Mouse (Mus musculus) midbrain, embryonic 15.5 days (tissue): ENCODE data around the gene Slc26a8. TPM values are rescaled to one million over a fixed set of nuclear protein-coding genes. Genes with fewer than 3 reads are reported as not detected.

Source experiments
- ATAC-seq: fragments of 200-750 bp; cut with Nextera tagmentation; replicated peaks from 2 replicates; pipeline ENCODE4 v1.8.0; 2017; ENCODE audit warnings: moderate TSS enrichment
- H3K27ac ChIP-seq: fragments of 300-500 bp; sonication (generic); 2 replicates; pipeline ENCODE4 v1.5.1; 2015; ENCODE audit warnings: mild to moderate bottlenecking, inconsistent platforms
- H3K27me3 ChIP-seq: fragments of 300-500 bp; sonication (generic); replicated peaks from 2 replicates; pipeline ENCODE4 v1.6.1; 2015; ENCODE audit warnings: inconsistent platforms
- H3K36me3 ChIP-seq: fragments of 300-500 bp; sonication (generic); replicated peaks from 2 replicates; pipeline ENCODE4 v1.6.1; 2015; ENCODE audit warnings: inconsistent platforms
- H3K4me1 ChIP-seq: fragments of 300-500 bp; sonication (generic); 2 replicates; pipeline ENCODE4 v1.6.1; 2015; ENCODE audit warnings: inconsistent platforms
- H3K4me2 ChIP-seq: fragments of 300-500 bp; sonication (generic); 2 replicates; pipeline ENCODE4 v1.6.1; 2015; ENCODE audit warnings: inconsistent platforms, mild to moderate bottlenecking, moderate library complexity
- H3K4me3 ChIP-seq: fragments of 300-500 bp; sonication (generic); 2 replicates; pipeline ENCODE4 v1.5.1; 2015; ENCODE audit warnings: mild to moderate bottlenecking, inconsistent platforms
- H3K9ac ChIP-seq: fragments of 300-500 bp; sonication (generic); 2 replicates; pipeline ENCODE4 v1.6.1; 2015; ENCODE audit warnings: mild to moderate bottlenecking, inconsistent platforms
- H3K9me3 ChIP-seq: fragments of 300-500 bp; sonication (generic); 2 replicates; pipeline ENCODE4 v1.6.1; 2016; ENCODE audit warnings: inconsistent platforms
- WGBS: fragments of 180-500 bp; shearing (Covaris S2); methylation state at CpG from one replicate; pipeline ENCODE4 v1.1.7; 2015; ENCODE audit warnings: mixed read lengths; 5-methylcytosine and 5-hydroxymethylcytosine counted together
- polyA plus RNA-seq: library from polyadenylated mRNA; unstranded; fragments of >200 nt; fragmentation: Nextera tagmentation; extraction: Ambion mirVana; gene quantifications from 2 replicates; pipeline ENCODE4 v1.2.1, GENCODE M21; 2015

The Slc26a8 gene
- polyA plus RNA-seq, 1 experiment from 2014 or later, result 1.5 TPM

- no peak overlapping the region for H3K4me2 ChIP-seq
- no peak overlapping the region for H3K27ac ChIP-seq
- no peak overlapping the region for H3K9ac ChIP-seq
- H3K9me3 ChIP-seq, result no peaks in the 10 kb centered on the region
- peaks cover 15% of the 10 kb centered on the region; the same call in 1 of the 2 replicates for H3K36me3 ChIP-seq
- no peak overlapping the region for H3K4me3 ChIP-seq
- no peak for ATAC-seq
- no peaks in the 10 kb centered on the region for H3K4me1 ChIP-seq
- H3K27me3 ChIP-seq, result no peaks in the 10 kb centered on the region
- 89% methylated on average over 3 of the region's 3 CpGs for WGBS
These were observed 80.5 kb downstream of the Slc26a8 start for GRCm38 (mm10) chr17:28609543-28609942.

- Histone ChIP-seq H3K9me3 (no peaks in the 10 kb centered on the region), H3K9ac (no peak overlapping the region), H3K4me3 (no peak overlapping the region), H3K27ac (no peak overlapping the region), H3K27me3 (no peaks in the 10 kb centered on the region), H3K4me1 (no peaks in the 10 kb centered on the region), H3K36me3 (peaks cover 66% of the 10 kb centered on the region), H3K4me2 (no peak overlapping the region)
- 83% methylated on average over 9 of the region's 9 CpGs for WGBS
- no peak for ATAC-seq
These were observed 88.3 kb downstream of the Slc26a8 start for GRCm38 (mm10) chr17:28601557-28602250.

GRCm38 (mm10) chr17:28600780-28601179, 89.3 kb downstream of the Slc26a8 start:
- Histone ChIP-seq H3K27me3 (no peaks in the 10 kb centered on the region), H3K27ac (no peak overlapping the region), H3K4me1 (no peaks in the 10 kb centered on the region), H3K9me3 (no peaks in the 10 kb centered on the region), H3K9ac (no peak overlapping the region), H3K4me2 (no peak overlapping the region), H3K36me3 (peaks cover 73% of the 10 kb centered on the region), H3K4me3 (no peak overlapping the region)
- ATAC-seq, result no peak
- 94% methylated on average over 5 of the region's 5 CpGs for WGBS

- Histone ChIP-seq H3K4me1 (no peaks in the 10 kb centered on the region), H3K9me3 (no peaks in the 10 kb centered on the region), H3K4me2 (no peak overlapping the region), H3K4me3 (no peak overlapping the region), H3K27ac (no peak overlapping the region), H3K27me3 (no peaks in the 10 kb centered on the region), H3K9ac (no peak overlapping the region), H3K36me3 (peaks cover 60% of the 10 kb centered on the region)
- WGBS, result 84% methylated on average over 4 of the region's 4 CpGs
- ATAC-seq, result no peak
These were observed 96.1 kb downstream of the Slc26a8 start for GRCm38 (mm10) chr17:28593965-28594364.

GRCm38 (mm10) chr17:28592998-28593397, 97.0 kb downstream of the Slc26a8 start:
- Histone ChIP-seq H3K4me1 (no peaks in the 10 kb centered on the region), H3K27ac (no peak overlapping the region), H3K4me3 (no peak overlapping the region), H3K9ac (no peak overlapping the region), H3K36me3 (peaks cover 56% of the 10 kb centered on the region), H3K9me3 (no peaks in the 10 kb centered on the region), H3K4me2 (no peak overlapping the region), H3K27me3 (no peaks in the 10 kb centered on the region)
- WGBS, result 27% methylated on average over 4 of the region's 4 CpGs
- ATAC-seq, result no peak

- no peak for ATAC-seq
- no peak overlapping the region for H3K27ac ChIP-seq
- no peak overlapping the region for H3K9ac ChIP-seq
- H3K4me3 ChIP-seq, result no peak overlapping the region
- H3K4me1 ChIP-seq, result no peaks in the 10 kb centered on the region
- H3K9me3 ChIP-seq, result no peaks in the 10 kb centered on the region
- H3K4me2 ChIP-seq, result no peak overlapping the region
- no peaks in the 10 kb centered on the region for H3K27me3 ChIP-seq
- peaks cover 49% of the 10 kb centered on the region for H3K36me3 ChIP-seq
- 93% methylated on average over 5 of the region's 5 CpGs for WGBS
These were observed 98.6 kb downstream of the Slc26a8 start for GRCm38 (mm10) chr17:28591476-28591875.

- Histone ChIP-seq H3K27ac (no peak overlapping the region), H3K27me3 (no peaks in the 10 kb centered on the region), H3K9me3 (no peaks in the 10 kb centered on the region), H3K36me3 (peaks cover 42% of the 10 kb centered on the region), H3K4me1 (no peaks in the 10 kb centered on the region), H3K4me3 (no peak overlapping the region), H3K4me2 (no peak overlapping the region), H3K9ac (no peak overlapping the region)
- 94% methylated on average over 3 of the region's 3 CpGs for WGBS
- no peak for ATAC-seq
These were observed 99.4 kb downstream of the Slc26a8 start for GRCm38 (mm10) chr17:28590596-28590995.

- H3K4me2 ChIP-seq, result no peak overlapping the region
- peaks cover 42% of the 10 kb centered on the region for H3K36me3 ChIP-seq
- no peak for ATAC-seq
- no peak overlapping the region for H3K9ac ChIP-seq
- no peaks in the 10 kb centered on the region for H3K4me1 ChIP-seq
- no peaks in the 10 kb centered on the region for H3K9me3 ChIP-seq
- H3K27ac ChIP-seq, result no peak overlapping the region
- 76% methylated on average over 2 of the region's 2 CpGs for WGBS
- no peak overlapping the region for H3K4me3 ChIP-seq
- H3K27me3 ChIP-seq, result no peaks in the 10 kb centered on the region
These were observed 101.4 kb downstream of the Slc26a8 start for GRCm38 (mm10) chr17:28588591-28588990.

Other genes starting within 250 kb of the Slc26a8 start
- 37.3 and 39.8 TPM in 2 replicates for gene Fkbp5, start 172.7 kb downstream of the Slc26a8 start, polyA plus RNA-seq
- not detected in 2 replicates for gene Armc12, start 159.4 kb downstream of the Slc26a8 start, polyA plus RNA-seq
- not detected in 2 replicates for gene Clpsl2, start 140.8 kb downstream of the Slc26a8 start, polyA plus RNA-seq
- 0.36 TPM in 1 of 2 replicates, not detected in the other for gene Clps, start 129.5 kb downstream of the Slc26a8 start, polyA plus RNA-seq
- 11.3 and 11.4 TPM in 2 replicates for gene Lhfpl5, start 114.6 kb downstream of the Slc26a8 start, polyA plus RNA-seq
- 88.2 and 91.3 TPM in 2 replicates for gene Srpk1, start 67.5 kb downstream of the Slc26a8 start, polyA plus RNA-seq
- gene Mapk14, start 1.1 kb upstream of the Slc26a8 start, polyA plus RNA-seq, result 27.5 and 27.7 TPM in 2 replicates
- gene AC170998.1, start 35.9 kb upstream of the Slc26a8 start, polyA plus RNA-seq, result 2.4 TPM in 2 replicates
- 0.86 and 1.1 TPM in 2 replicates for gene Mapk13, start 79.1 kb upstream of the Slc26a8 start, polyA plus RNA-seq
- gene Brpf3, start 110.9 kb upstream of the Slc26a8 start, polyA plus RNA-seq, result 6.9 and 9.5 TPM in 2 replicates
- 0.05 and 0.10 TPM in 2 replicates for gene Pnpla1, start 168.2 kb upstream of the Slc26a8 start, polyA plus RNA-seq
- gene 4930539E08Rik, start 225.1 kb upstream of the Slc26a8 start, polyA plus RNA-seq, result 1.7 and 2.5 TPM in 2 replicates